Mouse (Mus musculus) liver, embryonic 12.5 days (tissue): ENCODE data around the gene Lyrm7. TPM values are rescaled to one million over a fixed set of nuclear protein-coding genes. Genes with fewer than 3 reads are reported as not detected.
"Not testable (repeated sequence)": the region's sequence is repeated elsewhere in the genome, so short reads cannot be mapped to it uniquely, and the experiment has no call there.

Source experiments
- ATAC-seq: fragments of 200-750 bp; cut with Nextera tagmentation; 2 replicates; pipeline ENCODE4 v1.8.0; 2017; ENCODE audit warnings: moderate number of reproducible peaks, mild to moderate bottlenecking, moderate library complexity
- H3K27ac ChIP-seq: fragments of 300-500 bp; sonication (generic); 2 replicates; pipeline ENCODE4 v1.5.1; 2016; ENCODE audit warnings: mild to moderate bottlenecking
- H3K27me3 ChIP-seq: fragments of 300-500 bp; sonication (generic); replicated peaks from 2 replicates; pipeline ENCODE4 v1.6.1; 2016; ENCODE audit warnings: mild to moderate bottlenecking, moderate library complexity
- H3K36me3 ChIP-seq: fragments of 300-500 bp; sonication (generic); 2 replicates; pipeline ENCODE4 v1.6.1; 2016; ENCODE audit warnings: mild to moderate bottlenecking, moderate library complexity
- H3K4me1 ChIP-seq: fragments of 300-500 bp; sonication (generic); 2 replicates; pipeline ENCODE4 v1.6.1; 2016
- H3K4me2 ChIP-seq: fragments of 300-500 bp; sonication (generic); 2 replicates; pipeline ENCODE4 v1.6.1; 2016; ENCODE audit warnings: mild to moderate bottlenecking, moderate library complexity
- H3K4me3 ChIP-seq: fragments of 300-500 bp; sonication (generic); 2 replicates; pipeline ENCODE4 v1.5.1; 2016; ENCODE audit warnings: mild to moderate bottlenecking, moderate library complexity
- H3K9ac ChIP-seq: fragments of 300-500 bp; sonication (generic); 2 replicates; pipeline ENCODE4 v1.6.1; 2016; ENCODE audit warnings: mild to moderate bottlenecking, moderate library complexity
- H3K9me3 ChIP-seq: fragments of 300-500 bp; sonication (generic); replicated peaks from 2 replicates; pipeline ENCODE4 v1.6.1; 2016; ENCODE audit warnings: mild to moderate bottlenecking, moderate library complexity
- WGBS: fragments of 180-500 bp; shearing (Covaris S2); methylation state at CpG from one replicate; pipeline ENCODE4 v1.1.7; 2016; ENCODE audit not compliant: insufficient replicate concordance; 5-methylcytosine and 5-hydroxymethylcytosine counted together
- polyA plus RNA-seq: library from polyadenylated mRNA; unstranded; fragments of >200 nt; fragmentation: Nextera tagmentation; extraction: Ambion mirVana; gene quantifications from 2 replicates; pipeline ENCODE4 v1.2.1, GENCODE M21; 2016

Gene Lyrm7
- polyA plus RNA-seq, 1 experiment from 2014 or later = 7.6 TPM

DNA sequence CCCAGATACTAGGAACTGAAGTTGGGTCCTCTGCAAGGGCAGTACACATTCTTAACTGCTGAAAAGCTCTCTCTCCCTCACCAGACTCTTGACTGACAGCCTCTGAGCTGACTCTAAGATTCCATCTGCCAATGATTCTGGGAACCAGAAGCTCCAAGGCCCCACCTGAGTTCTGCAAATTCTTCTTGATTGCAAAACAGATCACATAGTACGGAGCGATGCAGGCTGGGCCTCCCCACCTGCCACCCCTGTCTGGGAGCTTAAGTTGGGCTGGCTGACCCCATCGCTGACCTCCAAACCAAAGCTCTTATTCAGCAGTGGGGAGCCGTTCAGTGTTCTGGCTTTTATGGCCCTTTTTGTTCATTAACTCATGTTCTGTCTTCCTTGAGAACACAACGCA, 36.8 kb upstream of the Lyrm7 start:
- no peak overlapping the region for H3K4me2 ChIP-seq
- H3K27ac ChIP-seq = no peak overlapping the region
- WGBS = 63% methylated on average over 5 of the region's 5 CpGs
- H3K9me3 ChIP-seq = no peaks in the 10 kb centered on the region
- H3K36me3 ChIP-seq = no peaks in the 10 kb centered on the region
- 0 out of 2 replicates have a peak, but pooled peaks cover 3% of the 10 kb centered on the region for H3K4me1 ChIP-seq
- H3K9ac ChIP-seq = no peak overlapping the region
- H3K27me3 ChIP-seq = peaks cover 11% of the 10 kb centered on the region
- ATAC-seq = no peak
- no peak overlapping the region for H3K4me3 ChIP-seq

GRCm38 (mm10) chr11:54896646-54897045, 35.9 kb upstream of the Lyrm7 start:
- not testable (repeated sequence) for H3K4me2 ChIP-seq, H3K9ac ChIP-seq, H3K27ac ChIP-seq, H3K27me3 ChIP-seq, H3K4me3 ChIP-seq, ATAC-seq, H3K36me3 ChIP-seq, H3K9me3 ChIP-seq, H3K4me1 ChIP-seq
- WGBS = 70% methylated on average over 3 of the region's 3 CpGs

DNA sequence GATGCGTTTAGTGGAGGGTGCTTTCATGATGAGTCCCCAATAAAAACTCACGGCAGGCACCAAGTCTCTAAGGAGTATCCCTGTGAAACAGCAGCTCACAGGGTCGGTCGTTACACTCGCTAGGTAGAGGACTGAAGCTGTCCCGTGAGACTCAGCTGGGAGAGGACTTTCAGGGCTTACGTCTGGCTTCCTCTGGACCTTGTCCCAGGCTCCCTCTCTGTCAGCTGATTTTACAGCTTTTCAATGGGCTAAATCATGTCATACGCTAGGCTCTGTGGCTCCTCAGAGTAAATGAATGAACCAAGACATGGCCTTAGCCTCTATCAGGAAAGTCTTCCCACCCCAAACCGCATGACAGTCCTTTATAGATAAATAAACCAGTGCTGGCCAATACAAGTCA, 33.9 kb upstream of the Lyrm7 start:
- Histone ChIP-seq H3K4me3 (no peak overlapping the region), H3K27me3 (peaks cover 2% of the 10 kb centered on the region; the same call in 1 of the 2 replicates), H3K4me1 (no peaks in the 10 kb centered on the region), H3K27ac (no peak overlapping the region), H3K4me2 (no peak overlapping the region), H3K36me3 (no peaks in the 10 kb centered on the region), H3K9ac (no peak overlapping the region), H3K9me3 (no peaks in the 10 kb centered on the region)
- no peak for ATAC-seq
- WGBS = 77% methylated on average over 9 of the region's 9 CpGs

GRCm38 (mm10) chr11:54892091-54892490, 31.4 kb upstream of the Lyrm7 start:
- H3K4me3 ChIP-seq = no peak overlapping the region
- no peaks in the 10 kb centered on the region for H3K36me3 ChIP-seq
- 65% methylated on average over 7 of the region's 7 CpGs for WGBS
- no peak overlapping the region for H3K9ac ChIP-seq
- no peaks in the 10 kb centered on the region for H3K4me1 ChIP-seq
- H3K27ac ChIP-seq = no peak overlapping the region
- no peaks in the 10 kb centered on the region for H3K27me3 ChIP-seq
- ATAC-seq = no peak
- no peak overlapping the region for H3K4me2 ChIP-seq
- no peaks in the 10 kb centered on the region for H3K9me3 ChIP-seq

- no peaks in the 10 kb centered on the region for H3K9me3 ChIP-seq
- no peak overlapping the region for H3K9ac ChIP-seq
- no peak for ATAC-seq
- 69% methylated on average over 5 of the region's 5 CpGs for WGBS
- H3K27ac ChIP-seq = no peak overlapping the region
- no peaks in the 10 kb centered on the region for H3K4me1 ChIP-seq
- H3K4me3 ChIP-seq = no peak overlapping the region
- H3K36me3 ChIP-seq = no peaks in the 10 kb centered on the region
- H3K4me2 ChIP-seq = no peak overlapping the region
- no peaks in the 10 kb centered on the region for H3K27me3 ChIP-seq
Measured at GRCm38 (mm10) chr11:54891341-54891740, 30.6 kb upstream of the Lyrm7 start.

DNA sequence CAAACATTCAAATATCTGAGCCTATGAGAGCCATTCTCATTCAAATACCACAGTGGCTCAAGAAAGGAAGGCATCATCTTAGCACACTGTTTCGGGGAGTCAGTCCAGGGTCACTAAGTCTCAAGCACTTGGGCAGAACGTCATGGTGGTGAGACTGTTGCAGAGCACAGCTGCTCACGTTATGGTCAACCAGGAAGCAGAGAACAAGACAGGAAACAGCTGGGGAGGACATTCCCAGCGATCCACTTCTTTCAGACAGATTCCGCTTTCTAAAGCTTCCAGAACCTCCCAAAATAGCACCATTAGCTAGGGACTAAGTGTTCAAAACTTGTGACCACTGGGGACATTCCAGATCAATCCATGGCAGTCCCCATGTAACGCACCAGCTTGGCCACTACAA, 27.2 kb upstream of the Lyrm7 start:
- ATAC-seq = no peak

GRCm38 (mm10) chr11:54885406-54885805, 24.7 kb upstream of the Lyrm7 start:
- Histone ChIP-seq H3K27ac (no peak overlapping the region; the same call in 1 of the 2 replicates), H3K36me3 (no peaks in the 10 kb centered on the region), H3K9me3 (no peaks in the 10 kb centered on the region), H3K4me2 (no peak overlapping the region), H3K9ac (no peak overlapping the region), H3K4me1 (peaks cover 21% of the 10 kb centered on the region), H3K4me3 (no peak overlapping the region), H3K27me3 (no peaks in the 10 kb centered on the region)
- WGBS = 81% methylated on average over 2 of the region's 2 CpGs
- ATAC-seq = no peak

More for the DNA sequence above, 27.2 kb upstream of the Lyrm7 start:
- peaks cover 15% of the 10 kb centered on the region for H3K4me1 ChIP-seq
- H3K4me3 ChIP-seq = no peak overlapping the region
- no peak overlapping the region for H3K9ac ChIP-seq
- no peaks in the 10 kb centered on the region for H3K36me3 ChIP-seq
- H3K27me3 ChIP-seq = no peaks in the 10 kb centered on the region
- H3K27ac ChIP-seq = no peak overlapping the region
- no peaks in the 10 kb centered on the region for H3K9me3 ChIP-seq
- no peak overlapping the region for H3K4me2 ChIP-seq
- WGBS = 57% methylated on average over 6 of the region's 6 CpGs

DNA sequence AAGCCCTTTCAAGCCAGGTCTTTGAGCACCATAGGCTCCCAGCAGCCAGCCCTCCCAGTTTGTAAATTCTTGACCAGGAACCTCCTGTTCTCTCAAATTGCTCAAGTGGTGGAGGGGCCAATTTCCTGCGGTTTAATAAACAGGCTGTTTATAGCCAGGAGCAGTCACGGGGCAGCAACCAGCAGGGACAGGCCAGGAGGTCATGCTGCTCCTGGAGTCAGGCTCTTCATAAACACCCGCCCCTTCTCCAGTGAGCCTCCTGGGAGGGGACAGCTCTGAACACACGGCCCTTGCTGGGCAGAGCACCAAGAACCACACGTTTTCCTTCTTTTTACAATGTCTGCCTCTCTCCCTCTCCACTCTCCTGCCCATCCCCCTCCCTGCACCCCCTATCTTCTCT, 24.2 kb upstream of the Lyrm7 start:
- Histone ChIP-seq H3K27me3 (no peaks in the 10 kb centered on the region), H3K4me1 (peaks cover 24% of the 10 kb centered on the region), H3K36me3 (no peaks in the 10 kb centered on the region), H3K4me3 (no peak overlapping the region), H3K27ac (peak overlapping the region; percentile 52; the same call in 1 of the 2 replicates), H3K9ac (no peak overlapping the region), H3K4me2 (no peak overlapping the region), H3K9me3 (no peaks in the 10 kb centered on the region)
- 24% methylated on average over 5 of the region's 5 CpGs for WGBS
- ATAC-seq = 0 out of 2 replicates have a peak, but pooled peaks have one; percentile 25

- 46% methylated on average over 5 of the region's 5 CpGs for WGBS
- Histone ChIP-seq H3K4me1 (peaks cover 30% of the 10 kb centered on the region), H3K4me2 (no peak overlapping the region)
Measured at GRCm38 (mm10) chr11:54884197-54884828, 23.6 kb upstream of the Lyrm7 start.

DNA sequence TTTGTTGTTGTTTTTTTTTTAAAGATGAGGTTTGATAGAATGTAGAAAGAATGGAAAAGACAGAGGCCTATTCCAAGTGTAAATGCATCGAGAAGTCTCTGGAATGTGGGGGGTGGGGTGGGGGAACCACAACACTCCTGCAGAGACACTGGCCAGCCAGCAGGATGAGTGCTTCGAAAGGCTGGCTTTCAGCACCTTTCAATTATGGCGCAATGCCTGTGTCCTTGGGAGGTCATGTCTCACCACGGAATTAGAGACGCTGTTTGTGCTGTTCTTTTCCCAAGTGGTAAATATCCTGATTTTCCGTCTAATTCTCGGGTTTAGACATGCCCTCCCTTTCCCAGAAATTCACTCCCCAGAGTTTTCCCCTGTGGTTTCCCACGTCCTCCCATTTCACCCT, 22.0 kb upstream of the Lyrm7 start:
- Histone ChIP-seq H3K9me3 (no peaks in the 10 kb centered on the region), H3K4me2 (no peak overlapping the region), H3K4me1 (peaks cover 30% of the 10 kb centered on the region), H3K36me3 (no peaks in the 10 kb centered on the region), H3K27ac (no peak overlapping the region), H3K27me3 (no peaks in the 10 kb centered on the region), H3K4me3 (no peak overlapping the region), H3K9ac (no peak overlapping the region)
- ATAC-seq = no peak
- 48% methylated on average over 8 of the region's 8 CpGs for WGBS

More at GRCm38 (mm10) chr11:54884197-54884828, 23.6 kb upstream of the Lyrm7 start:
- no peak for ATAC-seq
- Histone ChIP-seq H3K27ac (peak overlapping the region; percentile 52; the same call in 1 of the 2 replicates), H3K9ac (no peak overlapping the region), H3K27me3 (no peaks in the 10 kb centered on the region), H3K9me3 (no peaks in the 10 kb centered on the region), H3K36me3 (no peaks in the 10 kb centered on the region), H3K4me3 (no peak overlapping the region)

GRCm38 (mm10) chr11:54881051-54881474, 20.3 kb upstream of the Lyrm7 start:
- no peak overlapping the region for H3K9ac ChIP-seq

DNA sequence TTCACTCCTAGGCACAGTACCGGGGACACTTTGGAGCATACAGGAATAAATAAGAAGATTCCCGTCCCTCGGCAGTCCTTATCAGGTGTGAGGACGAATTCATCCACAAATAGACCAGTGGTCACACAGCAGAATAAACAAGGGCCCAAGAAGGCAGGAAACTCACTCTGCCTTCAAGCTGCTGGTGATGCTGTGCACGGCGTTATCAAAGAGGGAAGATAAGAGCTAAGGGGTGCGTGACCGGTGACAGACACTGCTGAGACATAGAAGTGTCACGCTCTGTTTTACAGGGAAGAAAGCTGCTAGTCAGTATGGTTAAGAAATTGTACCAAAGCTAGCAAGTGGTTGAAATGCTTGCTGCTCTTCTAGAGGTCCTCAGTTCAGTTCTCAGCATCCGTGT, 19.2 kb upstream of the Lyrm7 start:
- ATAC-seq = no peak
- 23% methylated on average over 10 of the region's 10 CpGs for WGBS
- H3K36me3 ChIP-seq = no peaks in the 10 kb centered on the region
- peaks cover 23% of the 10 kb centered on the region for H3K4me1 ChIP-seq
- H3K4me2 ChIP-seq = no peak overlapping the region
- H3K4me3 ChIP-seq = no peak overlapping the region
- H3K27ac ChIP-seq = no peak overlapping the region
- H3K27me3 ChIP-seq = no peaks in the 10 kb centered on the region
- H3K9ac ChIP-seq = no peak overlapping the region
- H3K9me3 ChIP-seq = no peaks in the 10 kb centered on the region

More at GRCm38 (mm10) chr11:54881051-54881474, 20.3 kb upstream of the Lyrm7 start:
- Histone ChIP-seq H3K27ac (no peak overlapping the region), H3K4me3 (no peak overlapping the region), H3K4me1 (peaks cover 30% of the 10 kb centered on the region), H3K9me3 (no peaks in the 10 kb centered on the region), H3K36me3 (no peaks in the 10 kb centered on the region), H3K4me2 (no peak overlapping the region), H3K27me3 (no peaks in the 10 kb centered on the region)
- ATAC-seq = peak; percentile 44; the same call in 1 of the 2 replicates
- WGBS = 39% methylated on average over 2 of the region's 2 CpGs

DNA sequence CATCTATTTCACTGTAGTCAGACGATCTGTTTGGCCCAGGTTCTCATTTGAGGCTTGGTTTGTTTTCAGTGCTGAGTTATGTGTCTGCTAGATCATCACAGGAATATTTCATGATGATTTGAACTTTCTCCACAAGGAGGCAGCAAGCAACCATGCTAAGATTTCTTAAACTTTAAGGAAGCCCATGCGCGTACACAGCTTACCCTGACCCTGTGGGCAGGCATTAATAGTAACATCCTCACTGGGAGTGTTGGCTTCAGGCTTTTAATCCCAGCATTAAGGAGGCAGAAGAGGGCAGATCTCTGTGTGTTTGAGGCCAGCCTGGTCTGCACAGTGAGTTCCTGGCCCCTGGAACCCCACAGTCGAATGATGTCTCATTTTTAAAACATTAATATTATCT, 18.7 kb upstream of the Lyrm7 start:
- ATAC-seq = no peak
- Histone ChIP-seq H3K27ac (no peak overlapping the region), H3K27me3 (no peaks in the 10 kb centered on the region), H3K4me2 (no peak overlapping the region), H3K9me3 (no peaks in the 10 kb centered on the region), H3K4me3 (no peak overlapping the region), H3K9ac (no peak overlapping the region), H3K4me1 (peaks cover 18% of the 10 kb centered on the region), H3K36me3 (peaks cover 3% of the 10 kb centered on the region)
- WGBS = 22% methylated on average over 4 of the region's 4 CpGs
